Mouse (Mus musculus) liver, adult 2 months (tissue): ENCODE measurements around the gene Preb.

ENCODE experiments used
- CTCF ChIP-seq: fragments of 200-500 bp; IDR thresholded peaks from 2 replicates; pipeline ENCODE4 v1.5.1; 2011; ENCODE audit warnings: low read depth, low read length, control low read depth
- POLR2A ChIP-seq: fragments of 200-500 bp; IDR thresholded peaks from 2 replicates; pipeline ENCODE4 v1.6.1; 2011; ENCODE audit warnings: low read length, control low read depth; ENCODE audit not compliant: insufficient read depth; ENCODE audit errors: extremely low read depth

DNA sequence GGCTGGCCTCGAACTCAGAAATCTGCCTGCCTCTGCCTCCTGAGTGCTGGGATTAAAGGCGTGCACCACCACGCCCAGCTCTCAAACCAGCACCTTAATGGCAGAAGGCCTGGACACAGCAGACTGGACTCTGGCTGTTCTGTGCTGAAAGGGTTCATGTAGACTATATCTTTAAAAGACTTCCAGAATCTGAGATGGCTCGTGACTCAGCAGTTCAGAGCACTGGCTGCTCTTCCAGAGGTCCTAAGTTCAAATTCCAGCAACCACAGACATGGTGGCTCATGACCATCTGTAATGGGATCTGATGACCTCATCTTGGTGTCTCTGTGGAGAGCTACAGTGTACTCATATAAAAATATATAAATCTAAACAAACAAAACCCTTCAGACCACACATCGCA is 58.3 kb downstream of the Preb start:
- TF ChIP-seq POLR2A (no peak), CTCF (no peak)
